Mouse (Mus musculus): ENCODE measurements around the gene Myt1l. TPM values are rescaled to one million over a fixed set of nuclear protein-coding genes. Genes with fewer than 3 reads are reported as not detected.

Myt1l gene
- polyA plus RNA-seq, 1 experiment from 2014 or later = 228 TPM

DNA sequence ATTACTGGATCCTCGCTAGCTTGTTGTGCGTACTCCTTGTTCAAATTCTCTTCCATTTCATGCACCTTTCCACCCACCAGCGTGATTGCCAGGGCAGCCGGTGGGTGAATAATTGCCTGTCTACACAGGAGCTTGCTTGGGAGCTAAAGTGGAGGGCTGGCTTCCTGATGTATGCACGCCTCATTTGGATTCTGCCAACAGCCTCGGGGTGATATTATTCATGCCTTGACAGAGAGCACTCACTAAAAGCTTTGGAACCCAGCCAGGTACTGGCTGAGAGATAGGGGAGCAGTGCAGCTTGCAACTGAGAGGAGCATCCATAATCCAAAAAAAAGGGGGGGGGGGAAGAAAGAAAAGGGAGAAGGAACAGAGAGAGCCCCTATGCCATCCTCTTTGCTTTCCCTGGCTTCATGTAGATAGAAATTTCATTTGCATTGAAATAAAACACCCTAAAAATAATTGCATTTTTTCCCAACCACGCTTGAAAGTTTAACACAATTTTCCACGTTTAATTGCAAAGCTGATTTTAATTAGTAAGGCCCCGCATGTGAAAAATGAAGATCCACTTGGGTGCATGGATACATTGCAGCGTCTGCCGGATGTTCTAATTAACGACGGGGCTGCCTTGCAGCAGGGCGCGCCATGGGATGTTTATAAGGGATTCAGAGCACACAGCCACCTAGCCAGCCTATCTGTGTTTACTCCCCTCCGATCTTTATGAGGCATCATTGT is 261.3 kb downstream of the Myt1l start:
- H3K4me1 ChIP-seq = peaks cover 43% of the 10 kb centered on the region
- peak; percentile 91 for ATAC-seq (ENCODE audit: low FRiP score)
- 8% methylated on average over 16 of the region's 16 CpGs for WGBS

GRCm38 (mm10) chr12:29790051-29790386 is 261.8 kb downstream of the Myt1l start:
- Histone ChIP-seq H3K27ac (replicated peaks) (peak overlapping the region; percentile 83), H3K9me3 (replicated peaks) (no peaks in the 10 kb centered on the region), H3K36me3 (no peaks in the 10 kb centered on the region; the same call in 1 of the 2 replicates), H3K27me3 (replicated peaks) (no peaks in the 10 kb centered on the region), H3K4me2 (peak overlapping the region; percentile 40), H3K4me1 (peaks cover 45% of the 10 kb centered on the region), H3K9ac (replicated peaks) (peak overlapping the region; percentile 24; the same call in 1 of the 2 replicates), H3K4me3 (replicated peaks) (no peak overlapping the region)
- peak; percentile 52 for ATAC-seq (ENCODE audit: low FRiP score)
- 8% methylated on average over 4 of the region's 4 CpGs for WGBS

More for the DNA sequence above, 261.3 kb downstream of the Myt1l start:
- peak overlapping the region; percentile 24; the same call in 1 of the 2 replicates for H3K9ac ChIP-seq (replicated peaks)
- peaks cover 1% of the 10 kb centered on the region; the same call in 1 of the 2 replicates for H3K36me3 ChIP-seq
- H3K9me3 ChIP-seq (replicated peaks) = no peaks in the 10 kb centered on the region
- no peaks in the 10 kb centered on the region for H3K27me3 ChIP-seq (replicated peaks)
- peak overlapping the region; percentile 83 for H3K27ac ChIP-seq (replicated peaks)
- H3K4me2 ChIP-seq = peak overlapping the region; percentile 40
- no peak overlapping the region for H3K4me3 ChIP-seq (replicated peaks)

GRCm38 (mm10) chr12:29792998-29793397 is 264.8 kb downstream of the Myt1l start:
- no peaks in the 10 kb centered on the region for H3K36me3 ChIP-seq
- WGBS = 73% methylated on average over 5 of the region's 5 CpGs
- ATAC-seq (ENCODE audit: low FRiP score) = no peak
- peaks cover 41% of the 10 kb centered on the region for H3K4me1 ChIP-seq
- H3K9ac ChIP-seq (replicated peaks) = no peak overlapping the region
- H3K4me3 ChIP-seq (replicated peaks) = no peak overlapping the region
- peak overlapping the region; percentile 24; the same call in 1 of the 2 replicates for H3K27ac ChIP-seq (replicated peaks)
- H3K4me2 ChIP-seq = no peak overlapping the region
- H3K9me3 ChIP-seq (replicated peaks) = no peaks in the 10 kb centered on the region
- no peaks in the 10 kb centered on the region for H3K27me3 ChIP-seq (replicated peaks)

DNA sequence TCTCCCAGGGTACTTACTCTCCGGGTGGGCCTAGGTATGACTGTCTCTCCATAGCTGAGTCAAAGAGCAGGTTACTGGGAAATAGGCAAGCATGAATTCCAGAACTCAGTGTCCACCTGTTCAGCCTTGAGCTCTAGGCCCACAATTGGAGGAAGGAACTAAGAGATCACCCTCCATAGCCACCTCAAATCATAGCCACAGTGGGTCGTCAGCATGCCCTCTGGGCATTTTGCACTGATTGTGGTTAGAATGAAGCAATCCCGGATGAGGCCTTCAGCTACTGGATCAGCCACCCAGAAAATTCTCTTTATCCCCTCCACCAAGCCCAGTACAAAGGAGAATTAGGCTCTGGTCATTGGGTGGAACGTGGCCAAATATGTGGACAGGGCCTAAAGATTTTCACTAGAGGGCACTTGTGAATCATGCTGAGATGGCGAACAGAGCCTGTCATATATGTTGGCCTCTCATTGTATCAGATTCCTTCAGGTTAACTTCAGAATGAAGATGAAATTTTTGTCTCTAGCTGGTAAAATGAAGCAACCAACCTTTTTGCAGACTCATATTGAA is 267.0 kb downstream of the Myt1l start:
- no peak overlapping the region for H3K9ac ChIP-seq (replicated peaks)
- no peak overlapping the region for H3K4me2 ChIP-seq
- H3K9me3 ChIP-seq (replicated peaks) = no peaks in the 10 kb centered on the region
- 48% methylated on average over 5 of the region's 5 CpGs for whole genome bisulfite sequencing
- H3K27ac ChIP-seq (replicated peaks) = 0 out of 2 replicates have a peak overlapping the region, but pooled peaks have one; percentile 51
- ATAC-seq (ENCODE audit: low FRiP score) = no peak
- no peak overlapping the region for H3K4me3 ChIP-seq (replicated peaks)
- no peaks in the 10 kb centered on the region for H3K36me3 ChIP-seq
- H3K4me1 ChIP-seq = peaks cover 21% of the 10 kb centered on the region
- no peaks in the 10 kb centered on the region for H3K27me3 ChIP-seq (replicated peaks)

- H3K36me3 ChIP-seq = no peaks in the 10 kb centered on the region
- no peak overlapping the region for H3K9ac ChIP-seq (replicated peaks)
- H3K4me2 ChIP-seq = no peak overlapping the region
- no peak overlapping the region for H3K27ac ChIP-seq (replicated peaks)
- H3K4me1 ChIP-seq = peaks cover 5% of the 10 kb centered on the region; the same call in 1 of the 2 replicates
- WGBS = 73% methylated on average over 3 of the region's 3 CpGs
- ATAC-seq (ENCODE audit: low FRiP score) = no peak
- no peaks in the 10 kb centered on the region for H3K27me3 ChIP-seq (replicated peaks)
- H3K9me3 ChIP-seq (replicated peaks) = no peaks in the 10 kb centered on the region
- no peak overlapping the region for H3K4me3 ChIP-seq (replicated peaks)
Observed at GRCm38 (mm10) chr12:29798595-29799391, 270.6 kb downstream of the Myt1l start.

GRCm38 (mm10) chr12:29806415-29806814 is 278.2 kb downstream of the Myt1l start:
- Histone ChIP-seq H3K9ac (replicated peaks) (no peak overlapping the region), H3K27me3 (replicated peaks) (no peaks in the 10 kb centered on the region), H3K4me2 (no peak overlapping the region), H3K27ac (replicated peaks) (no peak overlapping the region), H3K36me3 (peaks cover 5% of the 10 kb centered on the region; the same call in 1 of the 2 replicates), H3K9me3 (replicated peaks) (no peaks in the 10 kb centered on the region), H3K4me1 (no peaks in the 10 kb centered on the region), H3K4me3 (replicated peaks) (no peak overlapping the region)
- WGBS = 79% methylated on average over 1 of the region's 1 CpGs
- no peak for ATAC-seq (ENCODE audit: low FRiP score)

GRCm38 (mm10) chr12:29809569-29810185 is 281.5 kb downstream of the Myt1l start:
- no peak for ATAC-seq (ENCODE audit: low FRiP score)
- no peaks in the 10 kb centered on the region for H3K9me3 ChIP-seq (replicated peaks)

DNA sequence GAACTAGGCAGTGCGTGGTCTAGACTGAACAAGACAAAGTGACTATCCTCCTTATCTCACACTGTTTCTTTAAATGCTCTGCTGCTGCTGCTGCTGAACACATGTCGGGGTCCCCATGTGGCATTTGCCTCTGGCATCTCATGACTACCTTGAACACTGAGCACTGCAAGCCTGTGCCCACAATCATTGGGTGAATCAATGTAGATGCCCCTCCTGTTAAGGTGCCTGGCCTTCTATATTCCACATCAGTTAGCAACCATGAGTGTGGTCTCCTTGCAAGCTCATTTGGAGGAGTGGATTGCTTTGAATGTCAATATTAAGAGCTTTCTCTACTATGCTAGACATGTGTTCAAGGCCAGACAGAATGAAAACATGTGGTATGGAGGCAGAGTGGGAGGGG is 287.3 kb downstream of the Myt1l start:
- no peaks in the 10 kb centered on the region for H3K9me3 ChIP-seq (replicated peaks)
- peak overlapping the region; percentile 71 for H3K27ac ChIP-seq (replicated peaks)
- no peak overlapping the region for H3K4me3 ChIP-seq (replicated peaks)
- 69% methylated on average over 2 of the region's 2 CpGs for WGBS
- H3K36me3 ChIP-seq = peaks cover 10% of the 10 kb centered on the region; the same call in 1 of the 2 replicates
- no peak overlapping the region for H3K9ac ChIP-seq (replicated peaks)
- no peak overlapping the region for H3K4me2 ChIP-seq
- no peaks in the 10 kb centered on the region for H3K27me3 ChIP-seq (replicated peaks)
- peaks cover 22% of the 10 kb centered on the region for H3K4me1 ChIP-seq
- ATAC-seq (ENCODE audit: low FRiP score) = no peak

More at GRCm38 (mm10) chr12:29809569-29810185, 281.5 kb downstream of the Myt1l start:
- 37% methylated on average over 12 of the region's 12 CpGs for WGBS
- Histone ChIP-seq H3K36me3 (peaks cover 7% of the 10 kb centered on the region; the same call in 1 of the 2 replicates), H3K4me3 (replicated peaks) (no peak overlapping the region), H3K4me1 (peaks cover 2% of the 10 kb centered on the region; the same call in 1 of the 2 replicates), H3K4me2 (no peak overlapping the region), H3K27ac (replicated peaks) (no peak overlapping the region), H3K27me3 (replicated peaks) (no peaks in the 10 kb centered on the region), H3K9ac (replicated peaks) (no peak overlapping the region)

GRCm38 (mm10) chr12:29816130-29816529 is 287.9 kb downstream of the Myt1l start:
- Histone ChIP-seq H3K4me1 (peaks cover 24% of the 10 kb centered on the region), H3K4me3 (replicated peaks) (no peak overlapping the region), H3K9ac (replicated peaks) (no peak overlapping the region), H3K36me3 (peaks cover 7% of the 10 kb centered on the region; the same call in 1 of the 2 replicates), H3K27me3 (replicated peaks) (no peaks in the 10 kb centered on the region), H3K9me3 (replicated peaks) (no peaks in the 10 kb centered on the region), H3K4me2 (no peak overlapping the region), H3K27ac (replicated peaks) (peak overlapping the region; percentile 71)
- peak; percentile 42; the same call in 1 of the 2 replicates for ATAC-seq (ENCODE audit: low FRiP score)
- WGBS = 27% methylated on average over 2 of the region's 2 CpGs

DNA sequence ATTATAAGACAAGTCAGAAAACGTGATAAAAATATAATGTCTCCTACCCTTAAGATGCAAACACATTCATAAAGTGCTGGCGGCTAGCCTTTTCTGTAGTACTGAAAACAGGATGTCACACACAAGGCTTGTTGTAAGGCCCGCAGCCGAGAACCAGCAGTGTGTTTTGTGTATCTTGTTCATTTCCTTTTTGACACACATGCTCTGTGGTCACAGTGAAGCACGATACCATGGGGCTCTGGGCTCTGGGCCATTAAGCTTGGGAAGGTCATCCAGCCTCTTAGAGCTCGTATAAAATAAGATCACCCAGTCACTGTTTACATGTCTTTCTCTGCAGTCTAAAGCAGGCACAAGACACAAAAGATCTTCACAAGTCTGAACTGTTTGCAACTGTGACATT is 288.6 kb downstream of the Myt1l start:
- Histone ChIP-seq H3K9me3 (replicated peaks) (no peaks in the 10 kb centered on the region), H3K27ac (replicated peaks) (peak overlapping the region; percentile 20), H3K36me3 (0 out of 2 replicates have a peak, but pooled peaks cover 6% of the 10 kb centered on the region), H3K4me2 (no peak overlapping the region), H3K4me1 (peaks cover 30% of the 10 kb centered on the region), H3K9ac (replicated peaks) (no peak overlapping the region), H3K4me3 (replicated peaks) (no peak overlapping the region), H3K27me3 (replicated peaks) (no peaks in the 10 kb centered on the region)
- 58% methylated on average over 6 of the region's 6 CpGs for WGBS
- no peak for ATAC-seq (ENCODE audit: low FRiP score)

GRCm38 (mm10) chr12:29822216-29822615 is 294.0 kb downstream of the Myt1l start:
- H3K9me3 ChIP-seq (replicated peaks) = no peaks in the 10 kb centered on the region
- H3K27me3 ChIP-seq (replicated peaks) = no peaks in the 10 kb centered on the region
- peaks cover 32% of the 10 kb centered on the region for H3K4me1 ChIP-seq
- WGBS = 19% methylated on average over 3 of the region's 3 CpGs
- no peak overlapping the region for H3K4me3 ChIP-seq (replicated peaks)
- no peak overlapping the region for H3K9ac ChIP-seq (replicated peaks)
- H3K27ac ChIP-seq (replicated peaks) = peak overlapping the region; percentile 74
- peaks cover 5% of the 10 kb centered on the region; the same call in 1 of the 2 replicates for H3K36me3 ChIP-seq
- ATAC-seq (ENCODE audit: low FRiP score) = peak; percentile 83
- no peak overlapping the region for H3K4me2 ChIP-seq
